Mouse (Mus musculus) left cerebral cortex, postnatal 36 days (tissue): Measurements from ENCODE around the gene Acot13. TPM values are rescaled to one million over a fixed set of nuclear protein-coding genes. Genes with fewer than 3 reads are reported as not detected.
A peak's percentile ranks its signal among the peaks of the same experiment; 100 is the strongest.

Experiments
- DNase-seq, 2 experiments: peaks; one replicate each; pipeline ENCODE4 v3.0.0; 2021 to 2022; ENCODE audit warnings: low spot score in 2 of 2, mixed read lengths in 1 of 2
- intact Hi-C: fragments of 180-260 bp; cut with DNase I; formaldehyde crosslinking; loops from one replicate; pipeline ENCODE4 v1.15.1; 2025
- total RNA-seq, 2 experiments: library from RNA; stranded (reverse); gene quantifications; 2 replicates each; pipeline ENCODE4 v1.2.3; 2021

Gene Acot13
- total RNA-seq, 2 experiments from 2014 or later = 81.0 to 89.7 TPM

DNA sequence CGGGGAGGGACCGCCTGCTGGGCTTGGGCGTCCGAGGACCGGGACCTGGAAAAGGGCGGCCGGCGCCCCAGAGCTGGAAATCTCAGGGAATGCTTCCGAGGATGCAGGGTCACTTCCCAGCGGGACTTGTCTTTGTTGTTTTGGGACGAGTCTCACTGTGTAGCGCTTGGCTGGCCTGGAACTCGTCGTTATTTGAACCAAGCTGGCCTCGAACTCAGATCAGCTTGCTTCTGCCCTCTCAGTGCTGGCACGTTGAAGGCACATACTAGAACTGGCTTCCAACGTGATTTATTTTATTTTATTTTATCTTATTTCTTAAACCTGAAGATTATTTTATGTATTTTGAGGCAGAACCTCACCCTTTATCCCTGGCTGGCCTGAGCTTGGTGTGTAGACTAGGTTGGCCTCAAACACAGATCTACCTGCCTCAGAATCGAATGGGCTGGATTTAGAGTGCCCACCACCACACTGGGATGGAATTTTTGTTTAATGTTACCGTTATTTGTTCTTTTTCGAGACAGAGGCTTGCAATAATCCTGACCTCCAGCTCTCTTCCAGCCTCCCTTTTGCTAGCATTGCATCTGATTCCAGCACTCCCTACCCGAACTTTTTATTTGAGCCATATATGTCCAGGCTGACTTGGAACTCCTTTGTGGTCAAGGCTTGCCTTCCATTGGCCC is 931 bp upstream of the Acot13 start:
- no peak for DNase-seq

DNA sequence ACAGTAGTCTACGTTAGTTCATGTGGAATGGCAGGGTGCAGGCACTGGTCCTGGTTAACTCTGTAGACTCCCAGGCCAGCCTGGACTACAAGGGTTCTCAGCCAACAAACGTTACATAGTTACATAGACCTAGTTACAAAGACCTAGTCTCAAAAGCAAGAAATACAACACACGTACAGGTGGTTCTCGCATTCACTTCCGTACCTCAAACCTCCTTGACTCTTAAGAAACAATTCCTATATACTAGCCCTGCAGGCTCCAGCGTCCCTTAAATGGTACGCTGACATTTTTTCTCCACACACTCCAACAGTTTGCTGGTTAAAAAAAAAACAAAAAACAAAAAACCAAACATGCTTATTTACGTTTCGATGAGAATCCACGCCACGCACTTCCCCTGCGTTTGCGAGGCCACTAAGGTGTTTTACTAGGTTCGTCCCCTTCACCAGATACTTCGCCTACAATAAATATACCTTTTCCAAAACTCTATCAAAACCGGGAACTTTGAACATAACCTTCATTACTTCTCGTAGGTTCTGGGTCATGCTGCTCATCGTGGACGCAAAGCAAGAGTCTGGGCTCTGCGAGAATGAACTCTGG is 486 bp downstream of the Acot13 start:
- no peak for DNase-seq
- intact Hi-C loops = loop anchor here (1.0 kb wide), 1 partner anchor 30 kb away; the partner anchor contains the start of gene BC005537

More for the DNA sequence above, 931 bp upstream of the Acot13 start:
- intact Hi-C loops = no loop called here

DNA sequence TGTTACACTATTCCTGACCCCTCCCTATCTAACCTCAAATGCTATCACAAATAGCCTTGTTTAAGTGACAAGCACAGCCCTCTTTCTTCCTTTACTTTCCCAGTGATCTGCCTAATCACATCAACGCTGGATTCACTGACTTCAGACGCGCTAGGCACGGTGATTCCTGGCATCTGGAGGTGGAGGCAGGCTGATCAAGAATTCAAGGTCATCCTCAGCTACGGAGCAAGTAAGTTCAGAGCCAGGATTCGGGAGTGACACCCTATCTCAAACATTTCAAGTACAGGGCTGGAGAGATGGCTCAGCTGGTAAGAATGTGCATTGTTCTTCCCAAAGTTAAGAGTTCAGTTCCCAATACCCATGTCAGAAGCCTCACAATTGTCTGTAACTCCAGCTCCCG is 5.2 kb downstream of the Acot13 start:
- no peak for DNase-seq
- intact Hi-C loops = no loop called here

DNA sequence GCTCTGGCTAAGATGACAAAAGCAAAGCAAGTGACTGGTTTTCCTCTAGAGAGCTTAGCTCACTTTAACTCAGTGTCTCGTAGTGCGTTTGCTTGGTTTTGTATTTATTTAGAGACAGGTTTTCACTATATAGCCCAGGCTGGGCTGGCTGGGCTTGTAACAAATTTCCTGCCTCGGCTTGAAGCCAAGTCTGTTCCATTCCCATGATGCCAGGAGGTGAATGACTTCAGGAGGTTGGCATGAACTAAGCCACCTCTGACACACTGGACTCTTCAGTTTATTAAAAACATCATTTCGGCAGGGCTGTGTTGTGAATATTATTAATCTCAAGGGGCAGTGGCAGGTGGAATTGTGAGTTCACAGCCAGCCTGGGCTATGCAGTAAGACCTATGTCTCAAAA is 5.8 kb downstream of the Acot13 start:
- intact Hi-C loops = no loop called here
- no peak for DNase-seq

DNA sequence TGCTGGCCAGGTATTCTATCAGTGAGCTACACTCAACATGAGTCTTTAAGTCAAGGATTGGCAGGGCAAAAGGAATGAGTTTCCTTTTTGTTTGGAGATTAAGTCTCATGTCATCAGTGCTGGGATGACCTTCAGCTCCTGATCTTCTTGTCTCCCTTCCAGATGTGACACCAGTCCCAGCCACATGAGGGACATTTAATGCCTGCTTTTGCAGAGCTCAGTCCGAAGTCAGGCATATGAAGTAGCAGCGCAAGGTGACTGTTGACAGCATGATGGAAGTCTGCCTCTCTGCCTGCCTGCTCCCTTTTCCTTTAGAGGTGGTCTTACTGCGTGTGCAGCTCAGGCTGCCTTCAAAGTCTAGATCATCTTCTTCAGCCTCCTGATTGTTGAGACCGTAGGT is 6.7 kb downstream of the Acot13 start:
- intact Hi-C loops = no loop called here
- DNase-seq = no peak

DNA sequence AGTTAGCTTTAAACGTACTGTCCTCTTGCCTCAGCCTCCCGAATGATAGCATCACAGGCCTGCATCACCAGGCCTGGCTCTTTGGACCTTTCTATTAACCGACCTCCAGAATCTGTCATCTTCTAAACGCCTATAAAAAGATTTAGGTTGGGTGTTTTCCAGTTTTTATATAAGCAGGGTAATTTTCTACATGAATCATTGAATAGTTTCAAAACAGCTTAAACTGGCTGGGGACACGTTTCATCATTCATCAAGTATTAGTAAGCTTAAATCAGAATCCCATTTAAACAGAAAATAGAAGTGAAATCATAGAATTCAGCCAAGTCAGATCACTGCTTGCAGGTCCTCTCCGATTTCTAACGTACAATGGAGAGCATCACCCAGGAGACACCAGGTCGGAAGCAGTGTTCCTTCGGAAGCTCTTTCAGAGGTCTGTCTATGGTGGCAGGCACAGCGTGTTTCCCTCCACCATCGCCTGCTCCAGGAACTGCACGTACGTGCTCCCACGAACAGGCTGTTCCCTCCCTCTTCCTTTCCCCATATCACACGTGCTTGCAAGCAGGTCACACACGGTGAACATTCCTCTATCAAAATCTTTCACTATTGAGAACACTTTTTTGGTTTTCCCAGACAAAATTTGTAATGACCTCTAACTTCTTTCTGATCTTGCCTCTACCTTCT is 8.5 kb downstream of the Acot13 start:
- intact Hi-C loops = no loop called here
- DNase-seq = peak in 1 of 2 experiments; percentile 23

DNA sequence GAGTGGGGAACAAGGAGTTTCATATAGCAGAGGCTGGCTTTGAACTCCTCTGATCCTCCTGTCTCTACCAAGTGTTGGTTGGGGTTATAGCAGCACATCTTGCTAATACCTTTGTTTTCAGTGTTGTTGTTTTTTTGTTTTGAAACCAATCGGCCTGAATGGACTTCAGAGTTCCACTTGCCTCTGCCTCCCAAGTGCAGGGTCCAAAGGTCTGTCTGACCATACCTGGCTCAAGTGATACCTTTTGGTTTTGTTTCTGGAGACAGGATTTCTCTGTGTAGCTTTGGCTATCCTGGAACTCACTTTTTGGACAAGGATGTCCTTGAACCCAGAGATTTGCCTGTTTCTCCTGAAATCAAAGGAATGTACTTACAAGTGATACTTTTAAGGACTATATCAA is 11.4 kb downstream of the Acot13 start:
- DNase-seq = no peak
- intact Hi-C loops = no loop called here

DNA sequence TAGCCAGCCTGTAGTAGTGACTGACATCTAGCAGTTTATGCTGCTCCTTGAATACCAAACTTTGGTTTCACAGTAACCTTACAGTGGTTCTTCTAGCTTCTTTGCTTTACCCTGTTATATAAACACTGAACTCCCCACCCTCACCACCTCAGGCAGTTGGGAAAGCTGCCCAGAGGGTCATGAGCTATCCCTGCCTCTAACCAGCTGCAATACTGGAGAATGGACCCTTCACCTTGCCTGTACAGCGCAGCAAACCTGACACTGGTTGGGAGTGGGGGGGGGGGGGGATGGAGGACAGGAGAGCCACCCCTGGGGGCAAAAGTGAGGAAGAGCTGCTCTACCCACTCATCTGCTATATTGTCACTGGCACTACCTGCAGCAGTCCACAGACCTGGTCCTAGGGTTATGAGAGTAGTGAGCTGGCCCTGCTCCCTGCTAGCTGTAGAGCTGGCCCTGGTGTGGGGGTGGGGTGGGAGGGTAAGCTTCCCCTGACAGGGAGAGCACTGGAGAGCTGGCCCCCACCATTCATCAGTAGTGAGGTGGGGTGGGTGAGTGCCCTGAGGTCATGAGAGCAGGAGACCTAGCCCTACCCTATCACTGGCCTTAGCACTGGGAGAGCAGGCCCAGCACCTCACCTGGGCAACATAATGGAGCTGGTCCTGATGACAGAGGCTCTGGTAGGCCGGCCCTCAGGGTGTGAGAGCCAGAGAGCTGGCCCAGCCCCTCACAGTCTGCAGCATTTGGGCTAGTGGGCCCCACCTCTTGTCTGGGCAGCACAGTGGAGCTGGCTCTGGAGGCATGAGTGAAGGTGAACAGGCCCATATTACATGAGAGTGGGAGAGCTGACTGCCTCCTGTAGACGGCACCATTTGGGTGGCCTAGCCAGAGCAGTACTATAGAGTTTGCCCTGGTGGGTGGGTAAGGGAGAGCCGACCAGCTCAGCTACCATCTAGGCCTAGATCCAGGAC is 14.9 kb downstream of the Acot13 start:
- intact Hi-C loops = no loop called here
- no peak for DNase-seq

DNA sequence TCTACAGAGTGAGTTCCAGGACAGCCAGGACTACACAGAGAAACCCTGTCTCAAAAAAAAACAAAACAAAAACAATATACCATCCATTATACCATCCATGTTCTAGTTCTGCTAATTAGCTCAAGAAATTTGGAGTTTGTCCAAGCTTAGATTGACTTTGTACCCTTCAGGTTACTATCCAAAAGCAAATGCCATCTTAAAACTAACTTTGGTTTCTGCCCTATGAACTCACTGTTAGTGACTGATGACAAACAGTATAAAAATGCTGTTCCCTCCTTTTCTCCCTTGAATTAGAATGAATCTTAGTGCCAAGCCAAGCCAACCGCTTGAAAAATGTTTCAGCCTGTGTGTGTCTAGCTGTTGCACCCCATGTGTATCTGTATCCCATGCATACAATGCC is 16.7 kb downstream of the Acot13 start:
- DNase-seq = no peak
- intact Hi-C loops = no loop called here

DNA sequence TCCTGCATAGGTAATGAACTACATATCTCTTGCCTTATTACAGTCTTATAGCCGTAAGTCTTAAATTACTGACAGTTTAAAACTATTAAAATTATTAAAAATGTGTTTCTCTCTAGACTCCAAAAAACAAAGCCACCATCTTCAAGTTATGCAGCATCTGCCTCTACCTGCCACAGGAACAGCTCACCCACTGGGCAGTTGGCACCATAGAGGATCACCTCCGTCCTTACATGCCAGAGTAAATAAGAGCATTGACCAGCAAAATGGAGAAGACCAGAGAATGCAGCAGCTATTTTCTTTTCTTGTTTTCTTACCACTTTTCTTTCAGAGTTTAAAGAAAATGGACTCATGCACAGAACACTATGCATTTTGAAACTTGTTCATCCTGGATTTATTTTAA is 18.8 kb downstream of the Acot13 start:
- intact Hi-C loops = no loop called here
- DNase-seq = no peak

DNA sequence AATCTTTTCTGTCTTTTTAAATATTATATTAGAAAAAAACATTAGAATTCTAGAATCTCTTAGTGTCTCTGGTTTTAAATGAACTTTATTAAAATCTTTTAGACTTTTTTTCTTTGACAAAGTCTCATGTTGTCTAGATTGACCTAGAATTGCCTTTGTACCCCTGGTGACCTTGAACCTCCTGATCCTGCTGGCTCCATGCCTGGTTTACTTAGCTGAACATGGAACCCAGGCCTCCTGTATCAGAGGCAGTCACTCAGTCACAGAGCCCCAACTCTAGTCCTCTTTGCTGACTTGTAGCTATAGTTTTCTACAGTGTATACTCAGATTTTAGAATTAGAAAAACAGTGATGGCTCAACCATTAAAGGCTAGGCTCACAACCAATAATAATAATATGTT is 25.3 kb downstream of the Acot13 start:
- intact Hi-C loops = no loop called here
- no peak for DNase-seq

DNA sequence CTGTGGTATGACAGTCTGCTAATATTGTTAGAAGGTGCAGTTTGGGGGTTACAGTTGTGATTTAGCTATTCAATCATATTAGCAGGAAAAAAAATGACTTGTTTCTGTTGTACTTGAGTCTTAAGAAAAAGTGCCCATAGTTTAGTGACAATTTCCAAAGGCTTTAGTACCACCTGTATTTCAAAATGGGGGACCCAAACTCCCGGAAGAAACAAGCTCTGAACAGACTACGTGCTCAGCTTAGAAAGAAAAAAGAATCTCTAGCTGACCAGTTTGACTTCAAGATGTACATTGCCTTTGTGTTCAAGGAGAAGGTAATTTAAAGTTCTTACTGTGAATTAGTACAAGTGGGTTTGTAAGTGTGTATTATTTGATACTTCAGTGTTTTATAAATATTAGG is 28.1 kb downstream of the Acot13 start:
- intact Hi-C loops = no loop called here
- DNase-seq = no peak

DNA sequence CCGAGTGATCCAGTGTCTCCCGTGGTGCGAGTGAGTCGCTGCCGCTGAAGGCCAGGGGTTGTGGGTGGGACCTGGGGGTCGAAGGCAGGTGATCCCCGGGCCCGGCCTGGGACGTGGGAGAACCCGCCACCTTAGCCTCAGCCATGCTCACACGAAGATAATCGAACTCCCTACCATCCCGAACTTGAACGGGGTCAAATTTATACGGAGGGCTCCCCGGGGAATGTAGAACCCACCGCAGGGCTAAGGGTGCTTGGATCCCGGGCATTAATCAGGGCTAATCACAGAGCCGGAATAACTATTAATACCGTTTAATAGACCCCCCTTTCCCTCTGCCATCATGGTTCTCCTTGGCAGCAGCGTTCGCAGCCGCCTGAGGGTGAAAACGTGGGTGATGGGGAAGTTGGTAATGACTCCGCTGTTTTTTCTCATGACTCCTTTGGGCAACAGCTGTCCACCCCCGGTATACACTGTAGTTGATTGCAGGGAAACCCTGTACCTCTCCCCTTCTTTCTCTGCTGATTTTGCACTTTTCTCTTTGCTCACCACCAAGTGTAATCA is 29.1 kb downstream of the Acot13 start:
- DNase-seq = no peak
- intact Hi-C loops = no loop called here

DNA sequence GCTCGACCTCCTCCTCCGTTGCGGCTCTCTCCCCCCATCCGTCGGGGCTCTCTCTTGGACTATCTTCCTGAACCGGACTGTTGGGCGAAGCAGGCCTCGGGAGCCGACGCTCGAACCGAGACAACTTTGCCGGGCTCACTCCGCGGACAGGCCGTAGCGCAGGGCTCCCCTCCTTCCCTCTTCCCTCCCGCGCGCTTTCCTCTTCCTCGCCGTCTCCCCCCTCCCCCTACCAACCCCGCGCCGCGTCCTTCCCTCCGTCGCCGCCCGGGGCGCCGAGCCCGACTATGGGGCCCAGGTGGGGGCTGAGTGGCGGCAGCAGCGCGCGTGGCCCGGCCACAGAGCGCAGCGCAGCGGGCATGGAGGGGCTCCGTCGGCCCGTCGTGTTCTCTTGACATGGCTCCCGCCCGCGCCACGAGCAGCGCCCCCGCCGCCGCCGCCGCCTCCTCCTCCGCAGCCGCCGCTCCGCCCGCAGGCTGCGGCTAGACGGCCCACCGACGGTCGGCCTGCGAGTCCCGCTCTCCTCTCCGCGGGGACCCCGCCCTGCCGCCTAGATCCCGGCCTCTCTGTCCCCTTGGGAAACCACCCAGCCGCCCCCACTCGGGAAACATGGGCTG is 29.9 kb downstream of the Acot13 start, which contains the start of gene BC005537:
Gene BC005537 (plus strand): TSS at position 350 of the 614 bp plus-strand sequence.
- intact Hi-C loops = loop anchor here (1.0 kb wide), 1 partner anchor 30 kb away; the partner anchor contains the start of genes Acot13 and Tdp2
- DNase-seq = peak; percentile 53 to 54

DNA sequence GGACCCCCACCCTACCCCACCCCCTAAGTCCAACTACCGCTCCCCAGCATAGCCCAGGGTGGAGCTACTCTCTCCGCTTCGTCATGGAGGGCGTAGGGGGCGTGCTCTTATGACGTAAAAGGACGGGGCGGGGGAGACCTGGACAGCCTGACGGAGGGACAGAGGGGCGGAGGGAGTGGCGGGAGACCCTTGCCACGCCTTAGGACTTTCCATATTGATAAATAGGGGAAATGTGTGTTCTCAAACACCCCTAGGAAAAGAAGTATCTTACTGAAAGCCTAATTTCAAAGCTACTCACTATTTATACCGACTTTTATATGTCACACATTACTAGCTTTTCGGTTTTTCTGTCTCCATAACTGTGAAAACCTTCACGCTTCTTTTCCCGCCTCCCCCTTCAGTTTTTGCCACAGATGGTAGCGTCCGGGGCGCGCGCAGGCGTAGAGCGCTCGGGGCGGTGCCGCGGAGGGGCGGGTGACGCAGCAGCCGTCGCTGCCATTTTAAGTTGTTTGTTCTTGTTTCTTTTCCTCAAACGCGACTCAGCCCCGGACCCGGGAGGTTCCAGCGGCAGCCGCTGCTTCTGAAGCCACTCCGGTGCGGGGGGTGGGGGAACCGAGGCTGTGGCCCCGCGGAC is 30.5 kb downstream of the Acot13 start:
- DNase-seq = peak; percentile 93 to 95
- intact Hi-C loops = loop anchor here (1.0 kb wide), 1 partner anchor 31 kb away; the partner anchor contains the start of genes Acot13 and Tdp2

DNA sequence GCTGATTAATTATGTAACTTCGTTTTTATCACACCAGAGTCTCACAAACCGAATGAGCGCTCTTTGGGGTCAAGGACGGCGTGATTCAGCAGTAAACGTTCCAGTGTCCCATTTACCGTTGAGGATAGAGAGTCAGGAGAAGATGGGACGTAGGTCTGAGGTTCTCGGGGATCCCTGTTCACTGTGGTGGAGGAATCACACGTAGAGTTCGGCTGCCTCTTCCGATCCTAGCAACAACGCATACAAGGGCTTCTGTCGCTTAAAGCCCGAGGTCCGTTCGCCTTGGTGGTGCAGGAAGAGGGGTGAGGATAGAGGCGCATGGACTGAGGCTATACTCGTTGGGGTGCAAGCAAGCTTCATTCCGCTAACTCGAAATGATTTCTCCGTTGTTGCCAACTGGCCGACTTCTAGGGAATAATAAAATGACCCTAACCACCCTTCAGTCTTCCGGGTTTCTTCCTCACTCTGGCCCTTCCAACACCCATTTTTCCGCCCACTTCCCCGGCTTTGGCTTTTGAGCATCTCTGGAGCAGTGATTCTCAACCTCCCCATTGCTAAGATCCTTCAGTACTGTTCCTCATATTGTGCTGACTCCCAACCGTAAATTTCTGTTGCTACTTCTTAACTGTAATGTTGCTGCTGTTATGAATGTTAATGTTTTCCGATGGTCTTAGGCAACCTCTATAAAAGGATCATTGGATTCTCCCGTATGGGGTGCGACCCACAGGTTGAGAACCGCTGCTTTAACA is 31.2 kb downstream of the Acot13 start:
- intact Hi-C loops = no loop called here
- peak; percentile 57 to 58 for DNase-seq

DNA sequence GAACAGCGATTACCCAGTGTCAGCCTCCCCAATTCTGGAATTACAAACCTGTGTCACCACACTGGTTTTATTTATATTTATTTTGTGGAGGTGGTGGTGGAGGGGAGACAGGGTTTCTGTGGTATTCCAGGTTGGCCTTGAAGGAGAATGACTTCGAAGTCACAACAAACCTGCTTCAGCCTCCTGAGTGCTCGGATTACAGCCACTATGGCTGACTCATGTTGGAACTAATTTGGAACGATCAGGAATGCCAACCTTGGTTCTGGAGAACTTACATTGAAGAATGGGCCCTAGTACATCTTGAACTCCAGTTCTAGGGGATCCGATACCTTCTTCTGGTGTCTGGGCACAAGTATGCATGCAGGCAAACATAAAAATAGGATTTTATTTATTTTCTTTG is 32.0 kb downstream of the Acot13 start:
- DNase-seq = no peak

DNA sequence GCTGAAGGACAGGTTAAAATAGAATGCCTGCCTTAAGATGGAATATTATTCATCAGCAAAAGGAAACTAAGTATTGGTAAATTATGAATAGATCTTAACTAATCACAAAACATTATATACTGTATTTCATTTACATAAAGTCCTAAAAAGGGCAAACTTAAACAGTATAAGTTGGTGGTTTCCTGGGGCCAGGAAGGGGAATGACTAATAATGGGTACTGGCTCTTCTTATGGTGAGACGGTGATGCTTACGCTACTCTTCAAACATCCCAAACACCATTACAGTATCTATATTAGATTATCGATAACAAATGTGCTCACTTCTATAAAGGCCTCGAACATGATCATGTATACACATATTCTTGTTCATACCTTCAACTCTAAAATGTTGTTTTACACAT is 32.7 kb downstream of the Acot13 start:
- no peak for DNase-seq
- intact Hi-C loops = no loop called here

More for the DNA sequence above, 32.0 kb downstream of the Acot13 start:
- intact Hi-C loops = no loop called here
